Mouse (Mus musculus): ENCODE data around the gene Nudt14. TPM values are rescaled to one million over a fixed set of nuclear protein-coding genes. Genes with fewer than 3 reads are reported as not detected.

Nudt14 gene
- total and polyA plus RNA-seq, 3 experiments, result 17.7 to 23.9 (median 20.7) TPM

DNA sequence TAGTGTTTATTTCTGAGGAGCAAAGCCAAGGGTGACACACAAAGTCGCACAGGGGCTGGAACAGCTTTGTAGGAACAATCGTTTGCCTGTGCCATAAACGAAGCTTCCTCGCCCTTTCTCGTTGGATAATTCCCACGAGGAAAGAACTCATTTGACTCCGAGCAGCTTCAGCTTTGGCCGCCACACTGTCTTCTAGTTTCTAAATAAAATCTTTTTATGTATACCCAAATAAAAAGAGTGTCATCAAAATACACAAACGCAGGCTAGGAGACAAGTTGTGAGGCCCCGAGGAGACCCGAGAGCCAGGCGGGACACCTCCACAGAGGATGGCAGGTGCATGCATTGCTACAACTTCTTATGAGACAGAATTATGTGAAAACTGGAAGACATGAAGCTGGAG is 43.6 kb downstream of the Nudt14 start:
- H3K27ac ChIP-seq (ENCODE audit: insufficient read depth, low read depth), result no peak overlapping the region
- no peak overlapping the region for H3K9ac ChIP-seq (ENCODE audit: insufficient read depth, low read depth)
- no peaks in the 10 kb centered on the region for H3K9me3 ChIP-seq (replicated peaks; ENCODE audit: low read length)
- H3K4me2 ChIP-seq (ENCODE audit: insufficient read depth, low read depth, poor library complexity, severe bottlenecking), result no peak overlapping the region
- peaks cover 52% of the 10 kb centered on the region for H3K27me3 ChIP-seq (replicated peaks)
- no peaks in the 10 kb centered on the region for H3K79me2 ChIP-seq (replicated peaks; ENCODE audit: control insufficient read depth, extremely low read depth, insufficient read depth, poor library complexity, severe bottlenecking)
- in situ Hi-C loops (cut with MboI; ENCODE audit: low pct_ligation_motif_present, low pct_unique_long_range_greater_than_20kb, low sequenced_read_pairs), result no loop called here
- no peak for DNase-seq (ENCODE audit: extremely low read depth)
- peaks cover 12 to 19% of the 10 kb centered on the region in 2 experiments for H3K4me1 ChIP-seq (ENCODE audit: control insufficient read depth in 1 of 2, insufficient read depth in 2 of 2)
- dilution Hi-C loops (cut with MboI; ENCODE audit: extremely low pct_ligation_motif_present, extremely low pct_unique_long_range_greater_than_20kb, low sequenced_read_pairs), result no loop called here
- no peaks in the 10 kb centered on the region for H3K36me3 ChIP-seq (replicated peaks in 1 of 2; ENCODE audit: control insufficient read depth in 1 of 2, insufficient read depth in 1 of 2, low read length in 1 of 2)
- TF ChIP-seq POLR2AphosphoS2 (IDR thresholded peaks at IDR 0.05; ENCODE audit: low read depth, low read length) (no peak), ETS1 (conservative IDR thresholded peaks at IDR 0.05; ENCODE audit: low read depth, low read length) (no peak), MXI1 (IDR thresholded peaks at IDR 0.05; ENCODE audit: low read depth, low read length) (no peak), MAFK (IDR thresholded peaks at IDR 0.05; ENCODE audit: insufficient replicate concordance, low read length) (no peak)
- no peak overlapping the region for H3K4me3 ChIP-seq (replicated peaks in 1 of 3; ENCODE audit: low read depth in 2 of 3, low read length in 2 of 3, poor library complexity in 1 of 3)

DNA sequence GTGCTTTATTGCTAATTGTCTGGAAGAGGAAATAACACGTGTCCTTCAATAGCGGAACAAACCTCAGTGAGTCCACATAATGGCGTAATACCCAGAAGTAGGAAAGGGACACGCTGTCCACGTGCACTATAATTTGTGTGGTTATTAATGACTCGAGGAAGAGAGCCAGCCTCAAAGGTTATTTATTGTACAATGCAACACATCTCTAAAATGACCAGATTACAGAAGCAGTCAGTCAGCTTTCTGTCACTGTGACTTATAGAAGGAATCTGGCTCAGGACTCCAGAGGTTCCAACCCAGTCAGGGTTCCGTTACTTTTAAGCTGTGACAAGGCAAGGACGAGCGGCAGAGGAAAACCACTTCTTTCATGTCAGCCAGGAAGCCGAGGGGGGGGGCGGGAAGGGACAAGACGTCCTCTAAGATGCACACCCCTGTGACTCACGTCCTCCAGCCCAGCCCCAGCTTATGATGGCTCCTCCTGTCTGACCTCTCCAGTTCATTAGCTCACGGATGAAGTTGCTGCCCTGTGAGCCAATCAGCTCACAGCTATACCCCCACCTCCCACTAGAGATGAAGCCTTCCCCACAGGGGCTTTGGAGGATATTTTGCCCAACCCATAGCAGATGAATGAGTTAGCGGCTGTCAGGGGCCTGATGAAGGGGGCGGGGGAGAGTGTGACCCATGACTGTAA is 44.3 kb downstream of the Nudt14 start:
- Histone ChIP-seq H3K9ac (ENCODE audit: insufficient read depth, low read depth) (no peak overlapping the region), H3K4me3 (replicated peaks in 1 of 3; ENCODE audit: low read depth in 2 of 3, low read length in 2 of 3, poor library complexity in 1 of 3) (no peak overlapping the region), H3K9me3 (replicated peaks; ENCODE audit: low read length) (no peaks in the 10 kb centered on the region), H3K4me2 (ENCODE audit: insufficient read depth, low read depth, poor library complexity, severe bottlenecking) (no peak overlapping the region), H3K27ac (ENCODE audit: insufficient read depth, low read depth) (no peak overlapping the region), H3K4me1 (ENCODE audit: control insufficient read depth in 1 of 2, insufficient read depth in 2 of 2) (peaks cover 12 to 19% of the 10 kb centered on the region in 2 experiments), H3K36me3 (replicated peaks in 1 of 2; ENCODE audit: control insufficient read depth in 1 of 2, insufficient read depth in 1 of 2, low read length in 1 of 2) (no peaks in the 10 kb centered on the region), H3K79me2 (replicated peaks; ENCODE audit: control insufficient read depth, extremely low read depth, insufficient read depth, poor library complexity, severe bottlenecking) (no peaks in the 10 kb centered on the region), H3K27me3 (replicated peaks) (peaks cover 55% of the 10 kb centered on the region)
- DNase-seq (ENCODE audit: extremely low read depth), result no peak
- dilution Hi-C loops (cut with MboI; ENCODE audit: extremely low pct_ligation_motif_present, extremely low pct_unique_long_range_greater_than_20kb, low sequenced_read_pairs), result no loop called here
- in situ Hi-C loops (cut with MboI; ENCODE audit: low pct_ligation_motif_present, low pct_unique_long_range_greater_than_20kb, low sequenced_read_pairs), result no loop called here
- TF ChIP-seq SMC3 (IDR thresholded peaks at IDR 0.05; ENCODE audit: low read depth, low read length), result no peak
- no peak for TF ChIP-seq IRF4 (IDR thresholded peaks at IDR 0.05; ENCODE audit: low read depth, low read length)

DNA sequence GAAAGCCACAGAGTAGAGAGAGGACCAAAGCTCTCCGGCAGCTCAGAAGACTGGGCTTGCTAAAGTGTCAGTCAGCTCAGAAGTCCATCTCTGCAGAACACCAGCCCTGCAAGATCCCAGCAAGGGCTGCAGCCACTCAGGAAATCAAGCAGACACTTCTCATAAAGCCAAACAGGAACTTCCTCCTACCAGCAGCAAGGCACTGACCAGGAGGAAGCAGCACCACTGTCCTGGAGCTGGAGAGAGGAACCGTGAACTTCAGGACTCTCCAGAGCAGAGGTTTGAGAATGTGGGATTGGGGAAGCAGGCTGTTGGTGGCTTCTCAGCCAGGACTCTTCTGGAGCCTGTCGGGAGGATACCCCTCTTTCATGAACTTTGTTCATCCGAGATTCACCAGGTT is 47.0 kb downstream of the Nudt14 start:
- Histone ChIP-seq H3K9ac (ENCODE audit: insufficient read depth, low read depth) (no peak overlapping the region), H3K27me3 (replicated peaks) (peaks cover 53% of the 10 kb centered on the region), H3K4me3 (replicated peaks in 1 of 3; ENCODE audit: low read depth in 2 of 3, low read length in 2 of 3, poor library complexity in 1 of 3) (peak overlapping the region in 1 of 3 experiments; percentile 16), H3K79me2 (replicated peaks; ENCODE audit: control insufficient read depth, extremely low read depth, insufficient read depth, poor library complexity, severe bottlenecking) (no peaks in the 10 kb centered on the region), H3K27ac (ENCODE audit: insufficient read depth, low read depth) (no peak overlapping the region), H3K4me1 (ENCODE audit: control insufficient read depth in 1 of 2, insufficient read depth in 2 of 2) (peaks cover 12 to 19% of the 10 kb centered on the region in 2 experiments), H3K36me3 (replicated peaks in 1 of 2; ENCODE audit: control insufficient read depth in 1 of 2, insufficient read depth in 1 of 2, low read length in 1 of 2) (no peaks in the 10 kb centered on the region), H3K4me2 (ENCODE audit: insufficient read depth, low read depth, poor library complexity, severe bottlenecking) (peak overlapping the region; percentile 17; the same call in 1 of the 2 replicates), H3K9me3 (replicated peaks; ENCODE audit: low read length) (peaks cover 6% of the 10 kb centered on the region)
- no peak for TF ChIP-seq CHD1 (IDR thresholded peaks at IDR 0.05; ENCODE audit: low read depth, low read length)
- TF ChIP-seq ELF1 (IDR thresholded peaks at IDR 0.05; ENCODE audit: low read depth, low read length), result 0 out of 2 replicates have a peak, but pooled peaks have one; percentile 14
- TF ChIP-seq HCFC1 (IDR thresholded peaks at IDR 0.05; ENCODE audit: low read depth, low read length), result no peak
- DNase-seq (ENCODE audit: extremely low read depth), result no peak
- in situ Hi-C loops (cut with MboI; ENCODE audit: low pct_ligation_motif_present, low pct_unique_long_range_greater_than_20kb, low sequenced_read_pairs) (no loop called here), dilution Hi-C loops (cut with MboI; ENCODE audit: extremely low pct_ligation_motif_present, extremely low pct_unique_long_range_greater_than_20kb, low sequenced_read_pairs) (no loop called here)
